Mouse (Mus musculus) embryonic fibroblast, embryonic 13.5 days (primary cell): Measurements from ENCODE around the gene Trmt2a. TPM values are rescaled to one million over a fixed set of nuclear protein-coding genes. Genes with fewer than 3 reads are reported as not detected.
A peak's percentile ranks its signal among the peaks of the same experiment; 100 is the strongest.

Experiments used
- H3K27ac ChIP-seq: 2 replicates; pipeline ENCODE4 v1.5.1; 2012; ENCODE audit warnings: low read length, control low read depth, inconsistent platforms; ENCODE audit not compliant: insufficient read depth
- H3K4me1 ChIP-seq: 2 replicates; pipeline ENCODE4 v1.6.1; 2011; ENCODE audit warnings: low read length; ENCODE audit not compliant: control insufficient read depth, insufficient read depth
- H3K4me3 ChIP-seq: 2 replicates; pipeline ENCODE4 v1.5.1; 2011; ENCODE audit warnings: mild to moderate bottlenecking, control low read depth, low read length; ENCODE audit not compliant: insufficient read depth
- CTCF ChIP-seq: IDR thresholded peaks from 2 replicates; pipeline ENCODE4 v1.5.1; 2011; ENCODE audit warnings: mild to moderate bottlenecking, control low read depth, low read length, moderate library complexity, borderline replicate concordance; ENCODE audit not compliant: insufficient read depth
- POLR2A ChIP-seq: IDR thresholded peaks from 2 replicates; pipeline ENCODE4 v1.6.1; 2011; ENCODE audit warnings: low read depth, mild to moderate bottlenecking, control low read depth, low read length, moderate library complexity
- polyA plus RNA-seq: library from polyadenylated mRNA; stranded (reverse); fragments of >200 nt; gene quantifications from 2 replicates; pipeline ENCODE4 v1.2.4, GENCODE M21; 2011; ENCODE audit warnings: low read depth; ENCODE audit not compliant: missing spikeins, insufficient read length

Gene Trmt2a
- polyA plus RNA-seq, 1 experiment = 58.9 TPM

DNA sequence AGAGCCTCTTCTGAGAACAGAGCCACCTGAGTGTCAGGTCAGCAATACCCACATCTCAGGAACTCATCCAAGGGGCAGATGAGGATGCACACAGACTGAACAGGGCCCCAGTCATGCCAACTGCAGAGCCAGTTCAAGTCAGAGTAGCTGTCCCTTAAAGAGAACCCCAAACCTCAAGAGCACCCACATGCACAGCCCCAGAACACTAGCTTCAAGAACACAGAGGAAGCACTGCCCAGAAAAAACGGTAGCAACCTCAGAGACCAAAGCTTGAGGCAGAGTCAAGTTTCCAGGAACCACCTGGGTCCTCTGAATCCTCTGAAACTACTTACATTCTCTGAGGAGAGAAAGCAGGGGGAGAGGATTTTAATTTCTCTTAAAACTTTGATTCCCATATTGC, 15.0 kb upstream of the Trmt2a start:
- TF ChIP-seq POLR2A (no peak), CTCF (no peak)
- H3K4me1 ChIP-seq = peaks cover 11% of the 10 kb centered on the region; the same call in 1 of the 2 replicates
- H3K4me3 ChIP-seq = peak overlapping the region; percentile 74
- H3K27ac ChIP-seq = no peak overlapping the region

DNA sequence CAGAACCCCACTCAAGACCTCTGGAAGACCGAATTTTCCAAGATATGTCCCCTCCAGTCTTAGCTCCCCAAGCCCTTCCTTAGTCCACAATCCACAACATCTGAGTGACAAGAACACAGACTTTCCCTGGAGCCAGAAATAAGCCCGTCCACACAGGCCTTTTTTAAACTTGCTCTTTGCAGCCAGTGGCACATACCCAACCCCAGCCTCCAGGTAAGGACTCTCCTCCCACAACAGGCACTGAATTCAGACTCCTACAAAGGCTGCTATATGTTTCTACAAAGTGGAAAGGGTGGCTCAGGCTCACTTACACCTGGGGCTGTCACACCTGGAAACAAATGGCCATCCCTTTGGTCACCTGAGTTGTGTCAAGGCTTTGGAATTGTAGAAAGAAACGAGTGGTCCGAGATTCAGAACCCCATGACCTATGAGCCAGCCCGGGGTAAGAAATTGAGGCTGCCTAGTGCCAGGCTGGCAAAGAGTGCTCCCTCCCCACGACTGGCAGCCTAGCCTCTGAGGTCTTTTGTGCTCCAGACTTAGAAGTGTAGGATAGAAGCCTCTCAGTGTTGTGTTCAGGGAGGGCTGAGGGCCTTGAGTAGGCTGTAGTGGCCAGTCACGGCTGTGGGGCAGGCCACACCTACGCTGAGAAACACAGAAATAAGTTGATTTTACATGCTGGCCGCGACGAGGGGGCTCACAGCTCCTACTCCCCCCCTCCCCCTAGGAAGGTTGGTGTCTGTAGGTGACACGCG, 14.4 kb upstream of the Trmt2a start:
- Histone ChIP-seq H3K4me3 (peak overlapping the region; percentile 74), H3K4me1 (peaks cover 11% of the 10 kb centered on the region; the same call in 1 of the 2 replicates), H3K27ac (no peak overlapping the region)
- no peak; the same call in 1 of the 2 replicates for TF ChIP-seq POLR2A
- TF ChIP-seq CTCF = no peak

DNA sequence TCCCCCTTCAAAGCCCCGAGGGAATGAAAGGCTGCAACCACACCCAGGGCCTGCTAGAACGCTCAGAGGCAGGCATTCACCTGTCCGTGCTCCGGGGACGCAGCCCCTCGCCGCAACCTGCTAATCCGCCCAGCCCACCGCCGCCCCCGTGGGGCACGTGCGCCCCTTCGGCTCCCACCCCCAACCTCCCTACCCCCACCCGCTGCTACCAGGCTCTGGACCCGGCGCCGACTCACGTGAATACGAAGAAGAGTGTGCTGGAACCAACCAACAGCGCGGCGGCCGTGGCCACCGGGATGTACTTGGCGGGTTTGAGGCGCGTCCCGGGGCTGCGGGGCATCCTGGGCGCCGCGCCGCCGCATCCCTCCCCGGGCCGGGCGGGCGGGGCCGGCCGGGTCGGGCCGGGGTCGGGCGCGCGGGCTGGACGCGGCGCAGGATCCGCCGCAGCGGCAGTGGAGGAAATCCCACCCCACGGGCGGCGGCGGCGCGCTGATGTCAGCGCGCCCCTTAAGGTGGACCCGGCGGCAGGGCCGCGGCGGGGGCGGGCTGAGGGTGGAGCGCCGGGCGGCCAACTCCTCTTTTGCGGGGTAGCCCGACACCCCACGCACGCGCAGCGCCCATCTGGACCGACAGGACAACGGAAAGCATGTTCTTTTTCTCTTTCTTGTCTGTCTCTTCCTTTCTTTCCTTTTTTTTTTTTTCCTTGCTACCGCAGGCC, 13.6 kb upstream of the Trmt2a start, which contains the start of gene Zdhhc8:
Zdhhc8 (minus strand) TSS at position 466 of the 718 bp plus-strand sequence.
- TF ChIP-seq POLR2A (peak; percentile 59), CTCF (no peak)
- peak within 1 kb of the TSS; percentile 74 for H3K4me3 ChIP-seq
- peak within 1 kb of the TSS; percentile 83 for H3K27ac ChIP-seq
- peaks cover 10% of the 10 kb centered on the region; the same call in 1 of the 2 replicates for H3K4me1 ChIP-seq

DNA sequence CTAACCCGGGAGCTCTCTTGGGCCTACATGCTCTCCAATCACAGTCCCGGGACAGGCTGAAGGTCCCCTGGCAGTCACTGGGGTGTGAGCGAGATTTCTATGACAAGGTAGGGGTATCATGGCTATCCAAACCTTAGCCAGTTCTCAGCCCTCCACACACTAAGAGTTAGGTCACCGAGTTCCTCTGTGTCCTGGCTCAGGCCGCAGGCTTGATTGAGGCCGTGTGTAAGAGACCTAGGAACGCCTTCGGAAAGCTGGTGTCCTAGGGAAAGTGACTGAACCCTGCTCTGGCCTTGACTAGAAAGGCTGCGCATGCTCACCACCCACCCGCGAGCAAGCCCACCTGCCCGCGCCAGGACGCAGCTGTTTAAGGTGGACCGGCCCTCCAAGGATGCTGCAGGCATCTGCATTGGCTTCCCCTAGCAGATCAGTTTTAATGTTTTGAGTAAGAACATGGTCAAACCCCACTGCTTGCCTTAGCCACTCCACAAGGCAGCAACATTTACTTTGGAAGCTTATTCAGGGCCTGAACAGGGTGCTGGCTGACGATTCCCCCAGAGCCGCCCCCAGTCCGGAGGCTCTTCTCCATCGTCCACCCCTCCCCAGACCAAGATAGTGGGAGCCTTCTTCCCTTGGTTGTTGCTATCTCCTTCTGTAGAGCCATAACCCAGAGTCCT, 13.0 kb upstream of the Trmt2a start:
- TF ChIP-seq CTCF (no peak), POLR2A (peak; percentile 45)
- Histone ChIP-seq H3K4me1 (peaks cover 6% of the 10 kb centered on the region; the same call in 1 of the 2 replicates), H3K4me3 (peak overlapping the region; percentile 68), H3K27ac (peak overlapping the region; percentile 83)

DNA sequence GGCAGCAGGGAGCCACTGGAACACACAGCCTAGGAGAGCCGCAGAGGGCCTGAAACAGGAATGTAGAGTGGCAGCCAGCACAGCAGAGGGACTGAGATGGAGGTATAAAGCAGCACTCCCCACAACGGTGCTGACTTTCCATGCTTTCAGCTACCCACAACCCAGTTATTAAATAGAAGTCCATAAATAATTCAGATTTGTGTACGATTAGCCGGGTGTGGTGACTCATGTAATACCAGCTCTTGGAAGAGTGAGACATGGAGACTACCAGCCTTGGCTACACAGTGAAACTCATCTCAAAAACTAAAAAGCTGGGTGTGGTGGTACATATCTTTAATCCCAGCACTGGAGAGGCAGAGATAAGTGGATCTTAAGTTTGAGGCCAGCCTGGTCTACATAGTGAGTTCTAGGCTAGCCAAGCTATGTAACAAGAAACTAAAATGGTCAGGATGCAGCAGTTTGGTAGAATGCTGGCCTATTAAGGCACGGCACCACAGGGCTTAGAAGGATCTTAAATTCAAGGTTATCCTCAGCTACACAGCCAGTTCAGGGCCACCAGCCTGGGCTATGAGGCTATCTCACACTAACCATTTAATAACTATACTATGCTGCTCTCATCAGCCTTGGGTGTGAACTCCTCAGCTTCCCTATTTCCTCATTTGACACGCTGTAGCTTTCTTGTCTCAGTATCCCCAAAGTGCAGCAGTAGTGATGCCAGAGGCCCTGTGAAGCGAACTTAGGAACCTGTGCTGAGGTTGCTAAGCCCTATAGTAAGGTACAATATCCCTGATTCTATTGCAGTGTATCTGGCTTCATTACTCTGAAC, 11.6 kb upstream of the Trmt2a start:
- TF ChIP-seq CTCF = no peak
- TF ChIP-seq POLR2A = peak; percentile 12; the same call in 1 of the 2 replicates
- Histone ChIP-seq H3K27ac (peak overlapping the region; percentile 83), H3K4me1 (peaks cover 6% of the 10 kb centered on the region; the same call in 1 of the 2 replicates), H3K4me3 (no peak overlapping the region)

DNA sequence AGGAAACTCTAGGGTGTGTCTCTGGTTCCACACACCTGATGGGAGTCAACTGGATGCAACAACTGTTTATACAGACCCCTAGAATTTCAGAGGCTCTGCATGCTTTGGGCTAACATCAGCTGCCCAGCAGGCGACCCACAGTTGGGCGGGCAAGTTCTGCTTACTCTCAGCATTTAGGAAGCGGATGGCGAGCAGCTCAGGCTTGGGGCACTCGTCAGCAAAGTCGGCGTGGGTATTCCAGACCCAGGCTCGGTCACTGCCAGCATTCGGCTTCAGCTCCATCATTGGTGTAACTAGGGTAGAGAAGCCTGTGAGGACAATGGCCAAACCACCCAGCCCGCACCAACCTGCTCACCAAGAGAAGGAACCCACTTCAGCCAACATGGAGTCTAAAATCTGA, 6.9 kb upstream of the Trmt2a start:
- H3K4me3 ChIP-seq = no peak overlapping the region
- no peak for TF ChIP-seq CTCF
- TF ChIP-seq POLR2A = no peak
- H3K4me1 ChIP-seq = peaks cover 3% of the 10 kb centered on the region
- H3K27ac ChIP-seq = no peak overlapping the region

DNA sequence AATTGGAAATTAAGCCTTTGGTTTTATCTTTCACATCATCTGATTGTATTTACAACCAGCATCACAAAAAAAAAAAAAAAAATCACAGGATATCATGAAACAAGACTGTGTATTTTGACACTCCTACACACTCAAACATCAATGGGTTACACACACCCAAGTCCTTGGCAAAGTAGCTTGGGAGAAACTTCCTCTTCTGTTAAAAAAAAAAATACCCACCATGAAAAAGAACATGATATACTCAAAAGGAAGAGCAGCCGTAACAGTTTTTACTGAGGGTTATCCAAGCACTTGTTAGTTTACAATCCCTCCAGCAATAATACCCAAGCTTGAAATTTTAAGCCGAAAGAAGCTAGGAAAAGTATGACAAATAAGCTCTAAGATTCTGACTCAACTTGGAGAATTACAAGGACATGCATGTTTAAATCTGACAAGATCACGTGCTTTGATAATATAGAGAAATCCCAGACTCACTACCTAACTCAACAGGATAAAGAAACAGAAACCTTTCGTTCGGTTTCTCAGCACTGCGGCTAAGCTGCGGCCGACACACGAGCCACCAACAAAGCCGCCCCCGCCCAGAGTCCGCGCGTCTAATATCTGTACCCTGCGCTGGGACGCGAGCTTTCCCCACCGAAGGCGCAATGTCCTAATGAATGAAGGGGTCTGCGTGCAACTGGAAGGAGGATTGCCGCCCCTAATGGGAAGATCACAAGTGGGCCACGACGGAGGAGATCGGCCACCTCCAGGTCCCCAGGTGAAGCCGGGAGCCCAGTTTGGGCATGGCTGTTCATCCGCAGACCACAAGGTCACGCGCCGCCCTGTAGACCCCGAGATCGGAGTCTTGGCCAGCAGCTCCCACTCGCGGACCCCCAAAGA, 719 bp upstream of the Trmt2a start:
- TF ChIP-seq POLR2A = no peak
- no peak for TF ChIP-seq CTCF
- Histone ChIP-seq H3K4me1 (peaks cover 9% of the 10 kb centered on the region), H3K4me3 (peak overlapping the region; percentile 92), H3K27ac (peak overlapping the region; percentile 74)

DNA sequence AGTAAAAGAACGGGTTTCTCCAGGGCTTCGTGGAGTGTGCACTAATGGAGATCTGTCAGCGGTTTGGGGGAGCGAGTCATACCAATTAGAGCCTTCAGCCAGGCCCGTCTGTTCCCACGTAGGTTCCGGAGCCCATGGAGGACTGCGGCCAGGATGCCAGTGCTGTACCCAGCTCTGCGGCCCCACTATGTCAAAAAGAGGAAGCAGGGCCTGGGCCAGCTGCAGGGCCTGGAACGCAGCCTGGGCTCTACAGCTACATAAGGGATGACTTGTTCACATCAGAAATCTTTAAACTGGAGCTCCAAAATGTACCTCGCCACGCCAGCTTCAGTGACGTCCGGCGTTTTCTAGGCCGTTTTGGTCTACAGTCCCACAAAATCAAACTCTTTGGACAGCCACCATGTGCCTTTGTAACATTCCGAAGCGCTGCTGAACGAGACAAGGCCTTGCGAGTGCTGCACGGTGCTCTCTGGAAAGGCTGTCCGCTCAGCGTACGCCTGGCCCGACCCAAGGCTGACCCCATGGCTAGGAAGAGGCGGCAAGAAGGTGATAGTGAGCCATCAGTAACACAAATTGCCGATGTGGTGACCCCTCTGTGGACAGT, 987 bp downstream of the Trmt2a start:
- H3K4me1 ChIP-seq = peaks cover 9% of the 10 kb centered on the region
- TF ChIP-seq POLR2A = no peak; the same call in 1 of the 2 replicates
- TF ChIP-seq CTCF = no peak
- peak overlapping the region; percentile 63 for H3K4me3 ChIP-seq
- peak overlapping the region; percentile 86 for H3K27ac ChIP-seq
